Mouse (Mus musculus): Measurements from ENCODE around the gene Gm49721.
"Not testable (repeated sequence)": the region's sequence is repeated elsewhere in the genome, so short reads cannot be mapped to it uniquely, and the experiment has no call there.

The Gm49721 gene

DNA sequence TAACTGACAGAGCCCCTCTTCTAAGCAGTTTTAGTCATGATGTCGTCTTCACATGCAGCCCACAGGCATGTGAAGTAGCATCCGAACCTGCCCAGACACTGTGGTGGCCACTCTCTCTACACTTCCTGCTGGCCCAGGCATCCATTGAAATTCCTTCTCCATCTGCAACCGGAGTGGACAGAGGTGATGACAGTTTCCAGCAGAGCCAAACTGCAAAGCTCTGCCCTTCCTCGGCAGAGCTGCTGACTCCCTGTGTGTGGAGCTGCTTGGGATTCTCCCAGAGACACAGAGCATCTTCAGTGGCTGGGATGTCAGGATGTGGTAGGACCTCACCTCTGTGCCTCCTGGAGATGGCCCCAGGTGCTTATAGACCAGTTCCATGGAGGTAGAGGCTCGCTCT, 105.8 kb downstream of the Gm49721 start:
- DNase-seq = not testable (repeated sequence)

- not testable (repeated sequence) for DNase-seq
Observed at GRCm38 (mm10) chr17:7085469-7086168, 106.9 kb downstream of the Gm49721 start.

- not testable (repeated sequence) for DNase-seq
Observed at GRCm38 (mm10) chr17:7086836-7087235, 108.1 kb downstream of the Gm49721 start.

Data from cerebellum, adult 18-20 months (tissue).